Comparison of ENCODE assay signal across 8 mouse cellular contexts in genomic region chr1:130422664-130423111, GRCm38 (mm10). TPM values are rescaled to one million over a fixed set of nuclear protein-coding genes. Genes with fewer than 3 reads are reported as not detected.
DNase-seq lines count a peak whose midpoint lies in the region; ATAC-seq and TF ChIP-seq lines count a peak whose summit lies in the region.

Gene Cd55b, minus strand, starts transcription at chr1:130423009.

- peak; percentile 34 to 38 for DNase-seq in cerebellum, adult 2 months
- DNase-seq in cerebellum, adult 11 months: no peak
- DNase-seq in spleen, postnatal 4 days (ENCODE audit: low spot score in 2 of 2): peak; percentile 14 to 58
- no peak for DNase-seq in spleen, postnatal 36 days (ENCODE audit: low spot score in 2 of 2)
- DNase-seq in heart, postnatal 4 days: peak; percentile 58
- DNase-seq in left cerebral cortex, postnatal 14 days (ENCODE audit: low spot score in 2 of 2): peak; percentile 5 to 9
- DNase-seq in midbrain, postnatal 0 days (ENCODE audit: low spot score): peak; percentile 52
- no peak for DNase-seq in B cell, adult 2 months

- no peak for TF ChIP-seq CTCF in cerebellum, adult 2 months (IDR thresholded peaks at IDR 0.05; ENCODE audit: borderline replicate concordance, insufficient read depth, low read depth, low read length)
- TF ChIP-seq CTCF in midbrain, postnatal 0 days (IDR thresholded peaks at IDR 0.05): no peak

- peak; percentile 47; the same call in 1 of the 2 replicates for ATAC-seq in midbrain, postnatal 0 days (ENCODE audit: low FRiP score)

- no peak within 1 kb of the TSS for H3K27ac ChIP-seq in cerebellum, adult 2 months (ENCODE audit: insufficient read depth, low read length)
- H3K27ac ChIP-seq in midbrain, postnatal 0 days (ENCODE audit: low read depth, low read length): no peak within 1 kb of the TSS

- 9% methylated on average over 18 of the region's 18 CpGs for WGBS in cerebellum, adult 2 months
- WGBS in midbrain, postnatal 0 days: 65% methylated on average over 18 of the region's 18 CpGs

- intact Hi-C loops in left cerebral cortex, postnatal 14 days (cut with DNase I): no loop called here

- H3K36me3 ChIP-seq in midbrain, postnatal 0 days (ENCODE audit: insufficient read depth, low read length): no peaks in the 10 kb centered on the region

- H3K27me3 ChIP-seq in cerebellum, adult 2 months (ENCODE audit: control insufficient read depth, insufficient read depth, low read length): no peaks in the 10 kb centered on the region
- H3K27me3 ChIP-seq in midbrain, postnatal 0 days (ENCODE audit: insufficient read depth, low read length): no peaks in the 10 kb centered on the region

- H3K4me2 ChIP-seq in midbrain, postnatal 0 days (ENCODE audit: low read depth, low read length, poor library complexity, severe bottlenecking): no peak within 1 kb of the TSS

- no peak for TF ChIP-seq POLR2A in cerebellum, adult 2 months (IDR thresholded peaks at IDR 0.05; ENCODE audit: borderline replicate concordance, insufficient read depth, low read length)

- H3K9ac ChIP-seq in midbrain, postnatal 0 days (replicated peaks; ENCODE audit: low read length, poor library complexity, severe bottlenecking): no peak within 1 kb of the TSS

- no peak within 1 kb of the TSS for H3K4me3 ChIP-seq in cerebellum, adult 2 months (replicated peaks; ENCODE audit: insufficient read depth, low read depth, low read length)
- no peak within 1 kb of the TSS for H3K4me3 ChIP-seq in midbrain, postnatal 0 days (ENCODE audit: low read depth, low read length)

- H3K4me1 ChIP-seq in cerebellum, adult 2 months (ENCODE audit: control insufficient read depth, insufficient read depth, low read length): no peaks in the 10 kb centered on the region
- no peaks in the 10 kb centered on the region for H3K4me1 ChIP-seq in midbrain, postnatal 0 days (ENCODE audit: insufficient read depth, low read length)

- no peaks in the 10 kb centered on the region for H3K9me3 ChIP-seq in midbrain, postnatal 0 days (ENCODE audit: low read length)

RNA-seq across cellular contexts. Expression of gene Cd55b, which starts in this region (rescaled TPM):
- polyA plus RNA-seq in cerebellum, adult 2 months (2012; rRNA removed): not detected in 2 replicates
- total RNA-seq in heart, postnatal 4 days (2021): not detected
- total RNA-seq in left cerebral cortex, postnatal 14 days (2021): under 1 TPM in 1 of 2 experiments, not detected in 1; 0.59 TPM
- not detected in 2 replicates for total RNA-seq in midbrain, postnatal 0 days (2014; rRNA removed)
- polyA plus RNA-seq in midbrain, postnatal 0 days (2015; fragmentation: Nextera tagmentation; extraction: Ambion mirVana): not detected in 2 replicates

Comparison
In these comparisons a context has a peak if more than half of its experiments do, and no peak if none do; other contexts are left out.
1. DNase-seq: peak in spleen, postnatal 4 days (2 of 2); none in cerebellum, adult 11 months (single experiment), spleen, postnatal 36 days (0 of 2) and B cell, adult 2 months (0 of 2).
2. Peak in DNase-seq in cerebellum, adult 2 months; RNA of the gene not detected or under 1 TPM.
3. Peak in DNase-seq in heart, postnatal 4 days; RNA of the gene not detected or under 1 TPM.
4. Peak in DNase-seq in left cerebral cortex, postnatal 14 days; RNA of the gene not detected or under 1 TPM.
5. Peak in DNase-seq and ATAC-seq in midbrain, postnatal 0 days; RNA of the gene not detected or under 1 TPM.